Mouse (Mus musculus) forebrain, embryonic 11.5 days (tissue): ENCODE measurements around the gene Nacc1. TPM values are rescaled to one million over a fixed set of nuclear protein-coding genes. Genes with fewer than 3 reads are reported as not detected.
A peak's percentile ranks its signal among the peaks of the same experiment; 100 is the strongest.

Experiments
- ATAC-seq: fragments of 200-750 bp; cut with Nextera tagmentation; replicated peaks from 2 replicates; pipeline ENCODE4 v1.8.0; 2017; ENCODE audit warnings: moderate TSS enrichment; ENCODE audit not compliant: low FRiP score
- DNase-seq: peaks from one replicate; pipeline ENCODE4 v3.0.0-alpha.2; 2017; ENCODE audit warnings: low spot score
- H3K27ac ChIP-seq: fragments of 300-500 bp; sonication (generic); 2 replicates; pipeline ENCODE4 v1.5.1; 2014; ENCODE audit warnings: low read depth, low read length
- H3K27me3 ChIP-seq: fragments of 300-500 bp; sonication (generic); 2 replicates; pipeline ENCODE4 v1.6.1; 2014; ENCODE audit warnings: mild to moderate bottlenecking, low read length, mixed read lengths; ENCODE audit not compliant: control insufficient read depth, insufficient read depth
- H3K36me3 ChIP-seq: fragments of 300-500 bp; sonication (generic); 2 replicates; pipeline ENCODE4 v1.6.1; 2014; ENCODE audit warnings: mild to moderate bottlenecking, low read length, moderate library complexity, mixed read lengths; ENCODE audit not compliant: control insufficient read depth, insufficient read depth
- H3K4me1 ChIP-seq: fragments of 300-500 bp; sonication (generic); replicated peaks from 2 replicates; pipeline ENCODE4 v1.6.1; 2014; ENCODE audit warnings: low read length, mixed read lengths; ENCODE audit not compliant: control insufficient read depth, insufficient read depth
- H3K4me2 ChIP-seq: fragments of 300-500 bp; sonication (generic); 2 replicates; pipeline ENCODE4 v1.6.1; 2014; ENCODE audit warnings: low read depth, mild to moderate bottlenecking, low read length, moderate library complexity, mixed read lengths; ENCODE audit not compliant: severe bottlenecking
- H3K4me3 ChIP-seq: fragments of 300-500 bp; sonication (generic); 2 replicates; pipeline ENCODE4 v1.5.1; 2014; ENCODE audit warnings: low read depth, low read length
- H3K9ac ChIP-seq: fragments of 300-500 bp; sonication (generic); 2 replicates; pipeline ENCODE4 v1.6.1; 2014; ENCODE audit warnings: low read length
- H3K9me3 ChIP-seq: fragments of 300-500 bp; sonication (generic); 2 replicates; pipeline ENCODE4 v1.6.1; 2016; ENCODE audit warnings: low read length, mixed read lengths; ENCODE audit not compliant: control insufficient read depth
- WGBS: fragments of 180-500 bp; shearing (Covaris S2); extraction: QIAGEN DNeasy Blood & Tissue Kit; methylation state at CpG from one replicate; pipeline ENCODE4 v1.1.7; 2014; 5-methylcytosine and 5-hydroxymethylcytosine counted together
- polyA plus RNA-seq: library from polyadenylated mRNA; unstranded; fragments of >200 nt; fragmentation: Nextera tagmentation; extraction: Ambion mirVana; gene quantifications from 2 replicates; pipeline ENCODE4 v1.2.1, GENCODE M21; 2014

Nacc1 gene
- polyA plus RNA-seq, 1 experiment from 2014 or later = 34.6 TPM

DNA sequence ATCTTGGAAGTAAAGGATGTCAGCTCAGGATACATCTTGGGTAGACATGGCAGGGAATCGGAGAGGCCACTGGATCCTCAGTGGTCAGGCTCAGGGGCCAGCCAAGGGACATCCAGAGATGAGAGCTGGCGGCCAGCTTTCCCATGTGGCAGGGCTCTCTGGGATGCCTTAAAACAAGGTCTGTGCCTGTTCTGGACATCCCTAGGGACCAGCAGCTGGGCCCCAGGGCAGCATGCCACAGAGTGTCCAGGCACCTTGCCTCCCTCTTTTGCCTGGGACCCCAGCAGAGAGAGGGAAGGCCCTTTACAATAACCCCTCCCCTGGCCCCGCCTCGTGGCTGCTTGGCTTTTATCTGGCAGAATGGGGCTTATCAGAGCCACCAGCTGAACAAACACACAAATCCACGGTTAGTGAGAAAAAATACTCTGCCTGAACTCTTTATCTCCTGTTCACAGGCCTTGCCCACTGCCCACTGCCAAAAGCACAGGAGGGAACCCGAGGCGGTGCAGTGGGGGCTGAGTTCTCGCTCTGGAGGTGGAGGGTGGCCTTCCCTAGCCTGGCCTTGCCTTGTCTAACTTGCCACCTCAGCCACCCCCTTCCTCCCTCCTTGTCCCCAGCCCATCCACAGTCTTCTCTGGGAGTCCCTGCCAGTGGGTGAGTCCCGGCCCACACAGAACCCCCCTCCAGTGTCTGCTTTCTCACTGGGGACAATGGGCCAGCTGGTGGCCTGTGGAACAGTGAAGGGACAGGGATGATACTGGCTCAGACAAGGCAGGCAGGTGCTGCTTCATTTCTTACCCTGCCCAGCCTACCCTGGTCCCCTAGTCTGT is 43.1 kb upstream of the Nacc1 start:
- Histone ChIP-seq H3K4me2 (no peak overlapping the region), H3K27ac (peak overlapping the region; percentile 71), H3K9ac (peak overlapping the region; percentile 39), H3K4me3 (no peak overlapping the region), H3K4me1 (peaks cover 29% of the 10 kb centered on the region), H3K36me3 (no peaks in the 10 kb centered on the region; the same call in 1 of the 2 replicates), H3K27me3 (0 out of 2 replicates have a peak, but pooled peaks cover 6% of the 10 kb centered on the region), H3K9me3 (no peaks in the 10 kb centered on the region)
- ATAC-seq (peak; percentile 42; the same call in 1 of the 2 replicates), DNase-seq (no peak)
- WGBS = 41% methylated on average over 9 of the region's 9 CpGs

DNA sequence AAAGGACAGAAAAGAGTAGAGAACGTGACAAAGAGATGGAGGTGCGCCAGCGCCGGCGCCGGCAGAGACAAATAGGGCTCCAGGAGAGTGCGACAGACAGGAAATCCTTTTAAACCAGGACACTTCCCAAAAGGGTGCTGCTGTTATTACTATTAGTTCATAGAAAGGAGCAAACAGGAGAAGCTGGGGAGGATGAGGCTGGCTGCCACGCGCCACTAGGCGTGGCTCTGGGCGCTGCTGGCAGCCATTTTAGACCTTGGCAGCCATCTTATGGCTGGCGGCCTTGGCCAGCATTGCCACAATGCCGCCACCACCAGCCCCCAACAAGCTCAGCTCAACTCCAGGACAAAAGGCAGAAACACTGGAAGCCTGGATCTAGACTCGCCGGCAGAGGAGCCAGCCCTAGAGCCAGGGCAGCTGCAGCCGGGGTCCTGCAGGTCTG is 42.3 kb upstream of the Nacc1 start:
- Histone ChIP-seq H3K27me3 (0 out of 2 replicates have a peak, but pooled peaks cover 4% of the 10 kb centered on the region), H3K4me1 (peaks cover 33% of the 10 kb centered on the region), H3K4me2 (no peak overlapping the region), H3K27ac (no peak overlapping the region), H3K9me3 (no peaks in the 10 kb centered on the region), H3K4me3 (no peak overlapping the region), H3K9ac (no peak overlapping the region; the same call in 1 of the 2 replicates), H3K36me3 (no peaks in the 10 kb centered on the region; the same call in 1 of the 2 replicates)
- DNase-seq (no peak), ATAC-seq (no peak)
- 92% methylated on average over 16 of the region's 16 CpGs for WGBS

DNA sequence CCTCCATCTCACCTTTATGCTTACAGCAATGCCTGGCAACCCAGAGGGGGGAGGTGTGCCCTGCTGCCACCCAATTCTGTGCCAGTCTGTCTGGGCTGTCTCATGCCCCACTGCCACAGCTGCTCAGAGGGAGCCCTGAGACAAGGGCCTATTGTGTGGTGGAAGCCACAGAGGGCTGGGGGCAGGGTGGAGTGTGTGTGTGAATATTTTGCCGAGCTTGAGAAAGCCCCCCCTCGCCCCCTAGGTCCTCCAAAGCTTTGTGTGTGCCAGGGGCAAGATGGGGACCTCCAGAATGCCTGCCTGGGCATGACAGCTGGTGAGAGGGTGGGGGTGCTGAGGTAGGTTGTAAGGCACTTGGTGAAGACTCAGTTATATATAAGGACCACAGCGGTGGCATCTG is 40.8 kb upstream of the Nacc1 start:
- H3K4me3 ChIP-seq = no peak overlapping the region
- ATAC-seq (no peak; the same call in 1 of the 2 replicates), DNase-seq (no peak)
- no peaks in the 10 kb centered on the region; the same call in 1 of the 2 replicates for H3K36me3 ChIP-seq
- H3K4me2 ChIP-seq = no peak overlapping the region
- H3K27me3 ChIP-seq = peaks cover 4% of the 10 kb centered on the region; the same call in 1 of the 2 replicates
- no peaks in the 10 kb centered on the region for H3K9me3 ChIP-seq
- peak overlapping the region; percentile 35 for H3K9ac ChIP-seq
- WGBS = 72% methylated on average over 3 of the region's 3 CpGs
- H3K4me1 ChIP-seq = peaks cover 43% of the 10 kb centered on the region
- no peak overlapping the region for H3K27ac ChIP-seq

DNA sequence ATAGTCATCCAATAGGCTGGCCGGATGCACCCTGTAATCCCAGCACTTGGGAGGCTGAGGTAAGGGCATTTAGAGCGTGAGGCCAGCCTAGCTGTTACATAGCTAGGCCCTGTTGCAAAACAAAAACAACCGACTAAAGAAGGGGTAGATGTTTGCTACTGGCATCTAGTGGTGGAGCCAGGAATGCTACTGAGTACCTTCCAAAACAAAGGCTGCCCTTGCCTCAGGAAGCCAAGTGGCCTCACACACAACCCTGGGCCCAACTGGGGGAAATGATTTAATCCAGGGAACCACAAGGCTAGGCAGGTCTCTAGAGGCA is 38.2 kb upstream of the Nacc1 start:
- 21% methylated on average over 3 of the region's 3 CpGs for WGBS
- peaks cover 4% of the 10 kb centered on the region; the same call in 1 of the 2 replicates for H3K27me3 ChIP-seq
- H3K4me2 ChIP-seq = no peak overlapping the region
- H3K36me3 ChIP-seq = no peaks in the 10 kb centered on the region; the same call in 1 of the 2 replicates
- ATAC-seq (no peak), DNase-seq (no peak)
- H3K4me1 ChIP-seq = peaks cover 41% of the 10 kb centered on the region
- H3K9ac ChIP-seq = peak overlapping the region; percentile 20; the same call in 1 of the 2 replicates
- no peak overlapping the region for H3K4me3 ChIP-seq
- H3K27ac ChIP-seq = no peak overlapping the region
- H3K9me3 ChIP-seq = no peaks in the 10 kb centered on the region

DNA sequence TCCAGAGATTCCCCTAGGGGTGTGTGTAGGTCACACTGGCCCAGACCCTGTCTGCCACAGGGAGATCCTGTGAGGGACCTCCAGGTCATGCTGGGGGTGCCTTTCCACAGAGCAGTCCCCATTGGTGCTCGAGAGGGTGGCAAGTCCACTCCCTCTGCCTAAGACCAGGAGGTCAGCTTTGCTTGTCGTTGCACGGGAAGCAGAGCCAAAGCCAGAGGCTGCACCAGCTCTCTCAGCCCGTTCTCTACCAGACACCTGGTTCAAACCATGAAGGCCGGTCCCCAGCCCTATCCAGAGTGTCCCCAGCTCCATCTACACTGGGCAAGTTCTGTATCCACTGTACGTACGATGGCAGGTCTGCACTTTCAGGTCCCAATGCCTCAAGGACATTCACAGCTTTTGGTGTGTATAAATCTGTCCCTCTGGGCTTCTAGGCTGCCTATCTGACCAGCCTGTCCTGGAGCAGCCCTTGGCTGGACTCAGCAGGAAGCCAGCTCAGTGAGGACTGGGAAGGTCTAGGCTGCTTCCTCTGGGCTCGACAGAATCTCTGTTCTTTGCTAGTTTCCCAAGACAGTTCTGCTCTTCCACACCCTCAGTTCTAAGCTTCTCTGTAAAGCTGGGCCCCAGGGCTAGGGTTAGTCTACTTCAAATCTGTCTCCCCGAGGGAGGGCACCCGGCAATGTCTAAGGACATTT is 37.7 kb upstream of the Nacc1 start:
- Histone ChIP-seq H3K4me2 (no peak overlapping the region), H3K9me3 (no peaks in the 10 kb centered on the region), H3K4me1 (peaks cover 35% of the 10 kb centered on the region), H3K4me3 (no peak overlapping the region), H3K36me3 (no peaks in the 10 kb centered on the region; the same call in 1 of the 2 replicates), H3K9ac (peak overlapping the region; percentile 20; the same call in 1 of the 2 replicates), H3K27ac (no peak overlapping the region), H3K27me3 (peaks cover 4% of the 10 kb centered on the region; the same call in 1 of the 2 replicates)
- WGBS = 62% methylated on average over 10 of the region's 10 CpGs
- no peak for DNase-seq
- no peak for ATAC-seq

DNA sequence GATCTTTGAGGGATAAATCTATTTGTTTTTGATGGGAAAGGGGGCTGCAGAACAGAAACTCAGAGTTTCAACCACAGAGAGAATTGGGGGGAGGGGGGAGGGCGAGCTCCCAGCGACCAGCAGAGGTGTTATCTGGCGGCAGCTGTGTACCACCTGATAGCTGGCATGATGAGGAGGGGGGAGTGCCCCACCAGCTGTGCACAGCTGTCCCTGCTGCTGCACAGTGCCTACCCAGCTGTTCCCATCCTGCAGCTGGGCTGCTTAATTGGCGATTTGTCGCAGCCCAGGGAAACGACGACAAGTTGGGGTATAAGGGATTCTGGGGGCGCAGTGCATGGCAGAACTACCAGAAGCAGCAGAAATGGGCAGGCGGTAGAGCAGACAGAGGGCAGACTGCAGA is 37.0 kb upstream of the Nacc1 start:
- H3K9ac ChIP-seq = peak overlapping the region; percentile 16; the same call in 1 of the 2 replicates
- no peak overlapping the region for H3K4me2 ChIP-seq
- no peaks in the 10 kb centered on the region for H3K9me3 ChIP-seq
- DNase-seq (no peak), ATAC-seq (no peak)
- H3K4me3 ChIP-seq = no peak overlapping the region
- H3K4me1 ChIP-seq = peaks cover 32% of the 10 kb centered on the region
- H3K27ac ChIP-seq = no peak overlapping the region
- H3K27me3 ChIP-seq = peaks cover 7% of the 10 kb centered on the region; the same call in 1 of the 2 replicates
- H3K36me3 ChIP-seq = no peaks in the 10 kb centered on the region; the same call in 1 of the 2 replicates
- 60% methylated on average over 9 of the region's 9 CpGs for WGBS

DNA sequence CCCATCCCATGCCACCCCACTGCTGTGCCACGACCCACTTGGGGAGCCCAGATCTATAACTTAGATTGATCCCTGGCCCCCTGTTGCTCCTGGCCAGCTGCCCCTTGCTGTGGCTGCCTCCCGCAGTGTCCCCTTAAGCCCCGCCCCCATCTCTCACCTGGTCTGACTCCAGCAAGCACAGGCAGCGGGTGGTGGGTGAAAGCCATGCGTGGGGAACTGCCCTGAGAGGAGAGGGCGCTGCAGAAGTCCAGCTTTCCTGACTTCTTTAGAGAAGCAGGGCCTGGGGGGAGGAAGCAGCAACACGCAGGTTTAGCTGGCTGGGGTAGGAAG is 35.9 kb upstream of the Nacc1 start:
- Histone ChIP-seq H3K36me3 (no peaks in the 10 kb centered on the region; the same call in 1 of the 2 replicates), H3K9me3 (no peaks in the 10 kb centered on the region), H3K4me3 (no peak overlapping the region), H3K9ac (peak overlapping the region; percentile 43; the same call in 1 of the 2 replicates), H3K4me1 (peaks cover 30% of the 10 kb centered on the region), H3K27me3 (peaks cover 7% of the 10 kb centered on the region; the same call in 1 of the 2 replicates), H3K27ac (peak overlapping the region; percentile 58), H3K4me2 (peak overlapping the region; percentile 6)
- DNase-seq (no peak), ATAC-seq (no peak)
- WGBS = 22% methylated on average over 7 of the region's 7 CpGs

DNA sequence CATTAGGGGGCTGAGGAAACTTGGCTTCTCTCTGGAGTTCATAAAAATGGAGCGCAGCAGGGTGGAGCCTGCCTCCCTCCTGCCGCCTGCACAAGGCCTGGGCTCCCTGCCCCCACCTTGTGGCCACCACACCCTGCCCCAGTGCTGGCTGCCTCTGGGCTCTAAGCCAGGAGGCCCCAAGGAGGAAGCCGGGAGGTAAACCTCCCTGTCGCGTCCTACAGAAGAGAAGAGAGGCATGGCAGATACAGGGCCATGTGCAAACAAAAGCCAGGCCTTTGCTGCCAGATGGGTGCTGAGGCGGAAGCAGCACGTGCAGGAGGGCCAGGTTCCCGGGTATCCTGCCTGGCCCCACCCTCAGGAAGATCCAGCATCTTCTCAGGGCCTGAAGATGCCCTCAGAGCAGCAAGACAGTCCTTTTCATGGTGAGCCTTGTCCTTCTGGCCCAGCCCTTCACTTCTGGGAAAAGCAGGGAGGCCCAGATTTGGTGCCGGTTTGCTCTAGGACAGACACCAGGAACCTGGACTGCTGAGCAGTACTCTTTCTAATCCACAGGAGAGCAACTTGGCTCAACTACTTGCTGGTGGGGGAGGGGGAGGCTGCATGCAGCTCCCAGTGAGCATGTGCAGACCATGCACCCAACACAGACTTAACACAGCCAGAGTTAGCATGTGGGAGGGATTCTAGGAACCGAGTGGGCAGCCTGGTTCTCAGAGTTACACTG is 35.3 kb upstream of the Nacc1 start, which contains the start of gene G430095P16Rik:
Gene G430095P16Rik (plus strand): TSS at position 158 of the 721 bp plus-strand sequence.
- Histone ChIP-seq H3K9me3 (no peaks in the 10 kb centered on the region), H3K4me3 (no peak within 1 kb of the TSS), H3K9ac (peak within 1 kb of the TSS; percentile 43), H3K4me1 (peaks cover 25% of the 10 kb centered on the region), H3K27me3 (peaks cover 7% of the 10 kb centered on the region; the same call in 1 of the 2 replicates), H3K27ac (peak within 1 kb of the TSS; percentile 58), H3K4me2 (peak within 1 kb of the TSS; percentile 6), H3K36me3 (no peaks in the 10 kb centered on the region; the same call in 1 of the 2 replicates)
- DNase-seq (peak; percentile 76), ATAC-seq (peak; percentile 76)
- 18% methylated on average over 10 of the region's 10 CpGs for WGBS
